Mouse (Mus musculus): ENCODE measurements at regions not wholly inside any gene's neighbourhood (a gene's known extent, or its start where the extent isn't known, plus 50 kb on each side); places are given as distances from the start of the nearest gene placed in this dataset.

GRCm38 (mm10) chr16:52718231-52718932 is 264.5 kb upstream of the Alcam start:
- TF ChIP-seq CTCF (IDR thresholded peaks at IDR 0.05; ENCODE audit: borderline replicate concordance, insufficient read depth, low read length) (no peak), POLR2A (IDR thresholded peaks at IDR 0.05; ENCODE audit: low read depth, low read length) (no peak)

All from embryonic fibroblast, embryonic 13.5 days (primary cell).